Mouse (Mus musculus) cortical plate, adult 2 months (tissue): ENCODE measurements at regions not wholly inside any gene's neighbourhood (a gene's known extent, or its start where the extent isn't known, plus 50 kb on each side); places are given as distances from the start of the nearest gene placed in this dataset.

Source experiments
- CTCF ChIP-seq: fragments of 200-500 bp; IDR thresholded peaks from 2 replicates; pipeline ENCODE4 v1.5.1; 2011; ENCODE audit warnings: mild to moderate bottlenecking, control low read depth, low read length; ENCODE audit not compliant: insufficient read depth; ENCODE audit errors: extremely low read depth
- POLR2A ChIP-seq: fragments of 200-500 bp; IDR thresholded peaks from 2 replicates; pipeline ENCODE4 v1.6.1; 2011; ENCODE audit warnings: mild to moderate bottlenecking, low read length, control low read depth; ENCODE audit not compliant: insufficient read depth; ENCODE audit errors: extremely low read depth

GRCm38 (mm10) chr13:110752746-110753145 is 357.9 kb downstream of the Plk2 start:
- TF ChIP-seq CTCF (no peak), POLR2A (no peak)
